In genomic region chr6:48860130-48860815, GRCm38 (mm10) we compare ENCODE assay signal across 8 mouse cellular contexts. TPM values are rescaled to one million over a fixed set of nuclear protein-coding genes. Genes with fewer than 3 reads are reported as not detected.
DNase-seq lines count a peak whose midpoint lies in the region; ATAC-seq and TF ChIP-seq lines count a peak whose summit lies in the region.

No protein-coding gene starts in this region.

- H3K4me1 ChIP-seq in embryonic facial prominence, embryonic 13.5 days = peaks cover 8% of the 10 kb centered on the region; the same call in 1 of the 2 replicates
- H3K4me1 ChIP-seq in lung, embryonic 16.5 days (replicated peaks; ENCODE audit: control insufficient read depth, insufficient read depth, low read length) = peaks cover 8% of the 10 kb centered on the region

- WGBS in embryonic facial prominence, embryonic 13.5 days = 12% methylated on average over 23 of the region's 23 CpGs
- 11% methylated on average over 22 of the region's 23 CpGs for WGBS in lung, embryonic 16.5 days

- DNase-seq in urinary bladder, adult 18-20 months (ENCODE audit: low spot score in 2 of 2) = peak; percentile 20 to 43
- no peak for DNase-seq in urinary bladder, adult 2 months (ENCODE audit: low spot score)
- peak; percentile 28 to 41 for DNase-seq in heart, postnatal 36 days
- DNase-seq in layer of hippocampus, adult 2 months (ENCODE audit: low spot score in 2 of 2) = peak; percentile 26 to 54
- DNase-seq in ovary, postnatal 36 days (ENCODE audit: low spot score) = peak; percentile 76
- DNase-seq in urinary bladder, postnatal 36 days (ENCODE audit: low spot score in 2 of 2) = peak; percentile 31 to 53

- ATAC-seq in embryonic facial prominence, embryonic 13.5 days (ENCODE audit: insufficient number of reproducible peaks, insufficient read depth, low FRiP score, low TSS enrichment, low read depth) = no peak
- peak; percentile 45; the same call in 1 of the 2 replicates for ATAC-seq in lung, embryonic 16.5 days (ENCODE audit: low read depth)

- H3K9me3 ChIP-seq in embryonic facial prominence, embryonic 13.5 days = no peaks in the 10 kb centered on the region
- H3K9me3 ChIP-seq in lung, embryonic 16.5 days (ENCODE audit: control insufficient read depth, low read length) = no peaks in the 10 kb centered on the region

- H3K27me3 ChIP-seq in embryonic facial prominence, embryonic 13.5 days = no peaks in the 10 kb centered on the region
- H3K27me3 ChIP-seq in lung, embryonic 16.5 days (ENCODE audit: control insufficient read depth, insufficient read depth, low read depth, low read length) = no peaks in the 10 kb centered on the region

- peak; percentile 77 for TF ChIP-seq CTCF in layer of hippocampus, adult 2 months (conservative IDR thresholded peaks at IDR 0.05)

- H3K4me3 ChIP-seq in embryonic facial prominence, embryonic 13.5 days = peak overlapping the region; percentile 27
- peak overlapping the region; percentile 33; the same call in 1 of the 2 replicates for H3K4me3 ChIP-seq in layer of hippocampus, adult 2 months
- peak overlapping the region; percentile 34 for H3K4me3 ChIP-seq in lung, embryonic 16.5 days (ENCODE audit: low read length)

- H3K4me2 ChIP-seq in embryonic facial prominence, embryonic 13.5 days = peak overlapping the region; percentile 51
- H3K4me2 ChIP-seq in lung, embryonic 16.5 days (ENCODE audit: low read depth, low read length) = peak overlapping the region; percentile 50

- H3K36me3 ChIP-seq in embryonic facial prominence, embryonic 13.5 days = no peaks in the 10 kb centered on the region
- H3K36me3 ChIP-seq in lung, embryonic 16.5 days (ENCODE audit: control insufficient read depth, insufficient read depth, low read length) = no peaks in the 10 kb centered on the region

- peak overlapping the region; percentile 57; the same call in 1 of the 2 replicates for H3K9ac ChIP-seq in embryonic facial prominence, embryonic 13.5 days
- H3K9ac ChIP-seq in lung, embryonic 16.5 days (ENCODE audit: low read length) = peak overlapping the region; percentile 25; the same call in 1 of the 2 replicates

- H3K27ac ChIP-seq in embryonic facial prominence, embryonic 13.5 days = no peak overlapping the region
- no peak overlapping the region for H3K27ac ChIP-seq in layer of hippocampus, adult 2 months
- no peak overlapping the region for H3K27ac ChIP-seq in lung, embryonic 16.5 days (ENCODE audit: low read length)

- intact Hi-C loops in heart, postnatal 36 days (cut with DNase I) = no loop called here

RNA-seq across cellular contexts. Expression of gene Aoc1, which starts 12.4 kb away (rescaled TPM):
- polyA plus RNA-seq in urinary bladder, adult 2 months (2012; rRNA removed) = 0.08 and 0.18 TPM in 2 replicates
- 1.2 TPM in 1 of 2 replicates, not detected in the other for polyA plus RNA-seq in embryonic facial prominence, embryonic 13.5 days (2015; fragmentation: Nextera tagmentation; extraction: Ambion mirVana)
- not detected for total RNA-seq in heart, postnatal 36 days (2021)
- total RNA-seq in layer of hippocampus, adult 2 months (2021) = not detected
- 0.30 TPM in 1 of 2 replicates, not detected in the other for polyA plus RNA-seq in lung, embryonic 16.5 days (2015; fragmentation: Nextera tagmentation; extraction: Ambion mirVana)

RNA-seq across cellular contexts. Expression of gene Tmem176b, which starts 19.0 kb away (rescaled TPM):
- 391 and 400 TPM in 2 replicates for polyA plus RNA-seq in urinary bladder, adult 2 months (2012; rRNA removed)
- 171 and 177 TPM in 2 replicates for polyA plus RNA-seq in embryonic facial prominence, embryonic 13.5 days (2015; fragmentation: Nextera tagmentation; extraction: Ambion mirVana)
- total RNA-seq in heart, postnatal 36 days (2021) = 10 to 100 TPM; 53.6 to 55.3 TPM
- total RNA-seq in layer of hippocampus, adult 2 months (2021) = 10 to 100 TPM; 51.4 to 57.1 TPM
- polyA plus RNA-seq in lung, embryonic 16.5 days (2015; fragmentation: Nextera tagmentation; extraction: Ambion mirVana) = 450 and 479 TPM in 2 replicates

RNA-seq across cellular contexts. Expression of gene Tmem176a, which starts 19.6 kb away (rescaled TPM):
- polyA plus RNA-seq in urinary bladder, adult 2 months (2012; rRNA removed) = 133 and 146 TPM in 2 replicates
- polyA plus RNA-seq in embryonic facial prominence, embryonic 13.5 days (2015; fragmentation: Nextera tagmentation; extraction: Ambion mirVana) = 49.3 and 51.9 TPM in 2 replicates
- total RNA-seq in heart, postnatal 36 days (2021) = 10 to 100 TPM; 19.8 to 20.0 TPM
- 10 to 100 TPM; 26.0 to 30.7 TPM for total RNA-seq in layer of hippocampus, adult 2 months (2021)
- polyA plus RNA-seq in lung, embryonic 16.5 days (2015; fragmentation: Nextera tagmentation; extraction: Ambion mirVana) = 242 and 258 TPM in 2 replicates
